Mouse (Mus musculus) left cerebral cortex, adult 6 months (tissue): ENCODE measurements around the gene Coa4. TPM values are rescaled to one million over a fixed set of nuclear protein-coding genes. Genes with fewer than 3 reads are reported as not detected.

Experiments
- long read RNA-seq, 2 experiments: library from polyadenylated mRNA; unstranded; transcript quantifications; one replicate each; pipeline ENCODE4 v2.0.0; 2019 to 2020
- polyA plus RNA-seq: library from polyadenylated mRNA; unstranded; fragments of <200 nt; fragmentation: Nextera tagmentation; gene quantifications from 2 replicates; pipeline ENCODE4 v1.2.3, GENCODE M21; 2021

Coa4 gene
- polyA plus RNA-seq: 16.8 and 22.9 TPM in 2 replicates
- long read RNA-seq, experiment 1, transcript Coa4-201 (2 exons, 1,391 nt): major isoform, 14 of 15 reads
- long read RNA-seq, experiment 1, partial matches to known transcripts: 1 of 15 reads
- long read RNA-seq, experiment 1, other reads (novel, unspliced or antisense): 0 of 15 reads
- long read RNA-seq, experiment 2, transcript Coa4-201 (2 exons, 1,391 nt): major isoform, 11 of 11 reads
- long read RNA-seq, experiment 2, partial matches to known transcripts: 0 of 11 reads
- long read RNA-seq, experiment 2, other reads (novel, unspliced or antisense): 0 of 11 reads

GRCm38 (mm10) chr7:100536804-100537518 is at the start of gene Coa4:
Gene Coa4 (plus strand): TSS chr7:100537071.

GRCm38 (mm10) chr7:100493117-100493483 is 43.8 kb upstream of the Coa4 start, which contains the start of gene Ucp2:
Gene Ucp2 (plus strand): TSS chr7:100493337.

GRCm38 (mm10) chr7:100514573-100514972 is 22.3 kb upstream of the Coa4 start, which contains the start of gene Dnajb13:
Gene Dnajb13 (minus strand): TSS chr7:100514960.

Other genes starting within 250 kb of the Coa4 start
- 5.7 and 6.4 TPM in 2 replicates for gene C2cd3, start 164.8 kb upstream of the Coa4 start, polyA plus RNA-seq
- gene Ppme1, start 164.8 kb upstream of the Coa4 start, polyA plus RNA-seq: 224 and 243 TPM in 2 replicates
- gene Ucp3, start 64.1 kb upstream of the Coa4 start, polyA plus RNA-seq: 0.59 and 1.4 TPM in 2 replicates
- gene Ucp2, start 43.7 kb upstream of the Coa4 start, polyA plus RNA-seq: 15.7 and 20.0 TPM in 2 replicates
- 0.99 and 1.2 TPM in 2 replicates for gene Dnajb13, start 22.1 kb upstream of the Coa4 start, polyA plus RNA-seq
- gene Rab6a, start 70.3 kb downstream of the Coa4 start, polyA plus RNA-seq: 317 and 365 TPM in 2 replicates
- 126 and 135 TPM in 2 replicates for gene Mrpl48, start 71.2 kb downstream of the Coa4 start, polyA plus RNA-seq
- gene Plekhb1, start 125.3 kb downstream of the Coa4 start, polyA plus RNA-seq: 454 and 605 TPM in 2 replicates
- 83.9 and 176 TPM in 2 replicates for gene Fam168a, start 169.6 kb downstream of the Coa4 start, polyA plus RNA-seq